Mouse (Mus musculus) lung, adult 2 months (tissue): ENCODE measurements around the gene Dao.

ENCODE experiments used
- CTCF ChIP-seq: fragments of 200-500 bp; IDR thresholded peaks from 2 replicates; pipeline ENCODE4 v1.5.1; 2011; ENCODE audit warnings: mild to moderate bottlenecking, low read length, control low read depth; ENCODE audit not compliant: insufficient read depth
- POLR2A ChIP-seq: fragments of 200-500 bp; IDR thresholded peaks from 2 replicates; pipeline ENCODE4 v1.6.1; 2011; ENCODE audit warnings: low read depth, mild to moderate bottlenecking, control low read depth, low read length, borderline replicate concordance; ENCODE audit errors: extremely low read depth

DNA sequence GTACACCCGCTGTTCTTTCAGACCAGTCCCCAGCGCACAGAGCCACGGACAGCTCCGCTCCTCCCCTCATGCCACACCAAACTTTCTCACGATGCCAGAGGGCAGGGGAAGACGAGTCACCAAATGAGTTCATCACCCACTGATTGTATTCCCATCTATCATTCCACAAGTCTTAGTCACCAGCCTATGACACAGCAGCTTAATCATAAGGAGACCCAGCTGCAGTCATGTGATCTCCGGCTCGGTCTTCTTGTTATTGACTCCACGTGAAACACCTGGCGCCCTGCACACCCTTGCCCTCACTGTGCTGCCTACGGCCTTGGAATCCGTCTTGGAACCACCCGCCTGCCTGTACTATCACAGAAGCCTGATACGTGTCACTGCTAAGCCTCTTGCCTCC is 38.5 kb upstream of the Dao start:
- no peak for TF ChIP-seq CTCF
- no peak for TF ChIP-seq POLR2A
